Mouse (Mus musculus) small intestine, adult 2 months (tissue): Measurements from ENCODE around the gene Plekhh2. TPM values are rescaled to one million over a fixed set of nuclear protein-coding genes. Genes with fewer than 3 reads are reported as not detected.

ENCODE experiments used
- H3K27ac ChIP-seq: fragments of 200-500 bp; 2 replicates; pipeline ENCODE4 v1.5.1; 2012; ENCODE audit warnings: low read depth, low read length, control low read depth, inconsistent platforms; ENCODE audit not compliant: insufficient read depth
- H3K27me3 ChIP-seq: fragments of 200-500 bp; 2 replicates; pipeline ENCODE4 v1.6.1; 2012; ENCODE audit warnings: mild to moderate bottlenecking, moderate library complexity, low read length, inconsistent platforms; ENCODE audit not compliant: control insufficient read depth, insufficient read depth
- H3K36me3 ChIP-seq: fragments of 200-500 bp; 2 replicates; pipeline ENCODE4 v1.6.1; 2012; ENCODE audit warnings: mild to moderate bottlenecking, low read length, control low read depth, inconsistent platforms; ENCODE audit not compliant: control insufficient read depth, insufficient read depth
- H3K4me1 ChIP-seq: fragments of 200-500 bp; 2 replicates; pipeline ENCODE4 v1.6.1; 2012; ENCODE audit warnings: low read length, inconsistent platforms, mixed read lengths; ENCODE audit not compliant: control insufficient read depth, insufficient read depth, insufficient read length
- H3K4me3 ChIP-seq: fragments of 200-500 bp; 2 replicates; pipeline ENCODE4 v1.5.1; 2012; ENCODE audit warnings: low read depth, mild to moderate bottlenecking, control low read depth, inconsistent platforms, low read length, moderate library complexity
- CTCF ChIP-seq: fragments of 200-500 bp; IDR thresholded peaks from 2 replicates; pipeline ENCODE4 v1.5.1; 2012; ENCODE audit warnings: low read depth, mild to moderate bottlenecking, control low read depth, inconsistent platforms, low read length, moderate library complexity, mixed read lengths; ENCODE audit not compliant: insufficient replicate concordance, insufficient read length; ENCODE audit errors: extremely low read depth
- POLR2A ChIP-seq: fragments of 200-500 bp; IDR thresholded peaks from 2 replicates; pipeline ENCODE4 v1.6.1; 2012; ENCODE audit warnings: low read depth, mild to moderate bottlenecking, control low read depth, inconsistent platforms, low read length, moderate library complexity
- WGBS: fragments of 180-500 bp; shearing (Covaris S2); methylation state at CpG from one replicate; pipeline ENCODE4 v1.1.7; 2018; 5-methylcytosine and 5-hydroxymethylcytosine counted together
- polyA plus RNA-seq: library from polyadenylated mRNA; depleted of rRNA; stranded (reverse); fragments of >200 nt; gene quantifications from 2 replicates; pipeline ENCODE4 v1.2.3, GENCODE M21; 2012

The Plekhh2 gene
- polyA plus RNA-seq, 1 experiment: 1.8 TPM

DNA sequence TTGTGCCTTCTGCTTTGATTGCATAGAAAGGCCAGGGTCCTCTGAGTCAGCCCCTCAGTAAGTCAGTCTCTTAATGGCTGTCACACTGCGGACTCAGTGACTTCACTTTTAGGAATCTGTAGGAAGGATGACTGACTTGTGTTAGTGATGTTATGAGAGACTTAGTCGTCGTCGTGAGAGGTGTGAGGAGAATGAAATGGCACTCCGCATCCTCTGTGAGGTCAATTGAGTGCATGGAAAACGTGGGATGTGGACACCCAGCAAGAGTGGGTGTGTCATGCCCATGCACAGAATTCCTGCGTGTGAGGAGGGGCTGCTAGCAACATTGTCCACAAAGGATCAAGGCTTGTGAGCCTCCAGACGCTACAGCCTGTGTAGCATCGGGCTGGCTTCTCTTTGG lies 116.9 kb downstream of the Plekhh2 start:
- Histone ChIP-seq H3K4me3 (no peak overlapping the region), H3K27ac (no peak overlapping the region), H3K36me3 (no peaks in the 10 kb centered on the region), H3K27me3 (no peaks in the 10 kb centered on the region), H3K4me1 (no peaks in the 10 kb centered on the region)
- TF ChIP-seq POLR2A: no peak
- TF ChIP-seq CTCF: no peak
- WGBS: 87% methylated on average over 9 of the region's 9 CpGs

DNA sequence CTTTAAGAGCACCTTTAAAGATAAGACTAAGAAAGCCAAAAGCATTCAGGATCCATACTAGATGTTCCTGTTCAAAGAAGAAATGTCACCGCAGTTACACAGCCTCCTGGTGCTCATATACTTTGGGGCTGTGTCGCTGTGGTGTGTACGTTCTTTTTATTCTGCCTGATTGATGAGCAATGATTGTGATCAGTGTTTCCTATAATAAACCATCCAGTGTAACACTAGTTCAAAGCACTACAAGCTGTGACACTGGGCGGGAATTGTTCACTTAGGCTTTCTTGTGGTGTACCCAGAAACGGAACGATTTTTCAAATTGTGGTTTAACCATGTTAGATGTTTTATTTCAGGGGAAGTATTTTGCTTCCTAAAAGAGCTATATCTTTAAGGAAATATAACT lies 120.1 kb downstream of the Plekhh2 start:
- no peak for TF ChIP-seq POLR2A
- no peak for TF ChIP-seq CTCF
- no peaks in the 10 kb centered on the region for H3K4me1 ChIP-seq
- WGBS: 87% methylated on average over 6 of the region's 6 CpGs
- H3K27me3 ChIP-seq: no peaks in the 10 kb centered on the region
- H3K27ac ChIP-seq: no peak overlapping the region
- no peaks in the 10 kb centered on the region for H3K36me3 ChIP-seq
- no peak overlapping the region for H3K4me3 ChIP-seq

DNA sequence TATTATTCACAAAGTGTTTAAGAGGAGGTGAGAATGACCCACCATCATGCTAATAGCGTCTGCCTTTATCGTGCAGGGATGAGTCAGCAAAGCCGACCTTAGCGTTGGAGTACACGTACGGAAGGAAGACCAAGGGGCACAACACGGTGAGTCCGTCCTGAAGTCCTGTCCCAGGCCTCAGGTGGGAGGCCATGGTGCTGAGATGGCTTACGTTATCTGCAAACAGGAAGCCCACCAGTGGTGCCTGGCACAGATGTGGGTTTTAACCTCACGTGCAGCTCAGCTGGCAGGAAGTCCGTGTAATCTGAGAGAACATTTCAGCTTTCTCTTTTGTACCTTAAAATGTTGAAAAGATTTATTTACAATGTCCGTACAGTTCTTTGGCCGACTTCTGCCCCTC lies 121.7 kb downstream of the Plekhh2 start:
- H3K36me3 ChIP-seq: no peaks in the 10 kb centered on the region
- 82% methylated on average over 13 of the region's 13 CpGs for WGBS
- H3K4me3 ChIP-seq: no peak overlapping the region
- no peak overlapping the region for H3K27ac ChIP-seq
- TF ChIP-seq POLR2A: no peak
- no peaks in the 10 kb centered on the region for H3K4me1 ChIP-seq
- no peaks in the 10 kb centered on the region for H3K27me3 ChIP-seq

DNA sequence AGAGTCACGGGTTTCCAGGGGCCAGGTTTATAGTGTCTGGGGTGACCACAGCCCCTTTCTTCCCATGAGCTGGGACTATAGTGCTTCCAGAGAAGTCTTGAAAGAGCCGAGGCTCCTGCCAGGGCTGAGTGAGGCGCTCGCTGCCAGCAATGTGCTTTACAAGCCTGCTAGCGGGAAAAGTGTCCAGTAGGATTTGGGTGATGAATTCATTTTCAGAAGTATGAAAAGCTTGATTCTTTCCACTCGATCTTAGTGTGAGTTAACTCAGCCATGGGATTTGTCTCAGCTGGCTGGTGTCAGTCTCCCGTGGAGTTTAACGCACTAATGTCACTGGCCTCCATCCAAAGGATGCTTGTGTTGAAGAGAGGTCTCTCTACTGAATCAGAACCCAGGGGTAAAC lies 124.6 kb downstream of the Plekhh2 start:
- 77% methylated on average over 8 of the region's 8 CpGs for WGBS
- Histone ChIP-seq H3K4me1 (no peaks in the 10 kb centered on the region), H3K27me3 (no peaks in the 10 kb centered on the region), H3K36me3 (no peaks in the 10 kb centered on the region), H3K4me3 (no peak overlapping the region), H3K27ac (no peak overlapping the region)
- TF ChIP-seq CTCF (no peak), POLR2A (no peak)

DNA sequence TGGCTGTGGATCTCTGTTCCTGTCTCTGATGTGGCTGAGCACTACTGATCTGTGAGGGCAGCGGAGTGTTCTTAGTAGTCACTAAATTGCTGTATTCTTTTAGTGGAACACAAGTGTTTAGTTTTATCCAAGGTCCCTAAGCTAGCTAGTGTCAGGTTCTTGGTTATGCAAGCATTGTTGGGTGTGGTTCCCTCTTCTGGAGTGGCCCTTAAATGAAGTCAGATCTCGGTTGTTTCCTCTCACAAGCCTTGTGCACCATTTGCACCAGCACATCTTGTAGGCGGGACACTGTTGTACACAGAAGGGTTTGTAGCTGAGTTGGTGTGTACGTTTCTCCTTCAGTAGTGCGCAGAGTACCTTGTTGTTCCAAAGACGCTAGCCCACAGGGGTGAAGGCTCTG lies 126.3 kb downstream of the Plekhh2 start:
- no peak overlapping the region for H3K4me3 ChIP-seq
- H3K4me1 ChIP-seq: no peaks in the 10 kb centered on the region
- no peaks in the 10 kb centered on the region for H3K27me3 ChIP-seq
- H3K36me3 ChIP-seq: no peaks in the 10 kb centered on the region
- TF ChIP-seq POLR2A: no peak
- no peak for TF ChIP-seq CTCF
- no peak overlapping the region for H3K27ac ChIP-seq
- WGBS: 84% methylated on average over 6 of the region's 6 CpGs

DNA sequence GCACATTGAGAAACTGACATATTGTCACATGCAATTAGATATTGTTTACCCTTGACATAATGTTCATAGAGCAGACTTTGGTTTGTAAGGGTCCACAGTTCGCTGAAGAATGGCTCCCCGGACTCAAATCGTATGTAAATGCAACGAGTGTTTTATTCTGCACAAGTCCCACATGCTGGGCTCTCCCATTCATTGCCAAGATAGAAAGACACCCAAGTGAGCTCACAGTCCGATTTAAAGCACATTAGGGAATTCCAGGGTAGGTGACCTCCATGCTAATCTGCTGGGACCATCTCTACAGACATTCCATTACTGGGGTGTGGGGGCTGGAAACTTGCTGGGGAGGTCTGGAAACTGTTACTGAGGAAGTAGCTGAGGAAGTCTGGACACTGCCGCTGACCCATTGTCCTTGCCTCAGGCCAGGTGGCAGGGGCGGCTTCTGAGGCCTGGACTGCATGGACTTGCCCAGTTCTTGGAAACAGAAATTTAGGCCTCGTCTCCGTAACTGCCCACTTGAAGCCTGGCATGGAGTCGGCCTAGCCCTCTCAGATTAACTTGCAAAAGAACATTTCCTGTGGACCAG lies 128.2 kb downstream of the Plekhh2 start:
- H3K4me1 ChIP-seq: no peaks in the 10 kb centered on the region
- no peaks in the 10 kb centered on the region for H3K36me3 ChIP-seq
- 84% methylated on average over 10 of the region's 10 CpGs for WGBS
- H3K4me3 ChIP-seq: no peak overlapping the region
- no peaks in the 10 kb centered on the region for H3K27me3 ChIP-seq
- TF ChIP-seq POLR2A: no peak
- no peak for TF ChIP-seq CTCF
- no peak overlapping the region for H3K27ac ChIP-seq

DNA sequence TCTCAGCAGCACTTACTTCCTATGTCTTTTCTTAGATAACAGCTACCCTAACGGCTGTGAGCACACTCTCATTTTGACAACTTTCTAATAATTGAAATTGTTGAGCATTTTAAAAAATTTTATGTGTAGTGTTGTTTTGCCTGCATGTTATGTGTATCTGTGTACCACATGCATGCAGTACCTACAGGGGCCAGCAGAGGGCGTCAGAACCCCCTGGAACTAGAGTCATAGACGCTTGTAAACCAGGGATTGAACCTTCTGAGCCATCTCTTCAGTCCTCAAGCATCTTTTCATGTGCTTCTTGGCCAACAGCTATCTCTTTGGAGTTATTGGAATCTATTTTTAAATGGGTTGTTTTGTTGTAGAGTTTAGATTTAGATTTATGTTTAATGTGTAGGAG lies 130.2 kb downstream of the Plekhh2 start:
- Histone ChIP-seq H3K36me3 (no peaks in the 10 kb centered on the region), H3K27ac (no peak overlapping the region), H3K27me3 (no peaks in the 10 kb centered on the region), H3K4me3 (no peak overlapping the region), H3K4me1 (peaks cover 4% of the 10 kb centered on the region; the same call in 1 of the 2 replicates)
- peak; percentile 87; the same call in 1 of the 2 replicates for TF ChIP-seq CTCF
- no peak for TF ChIP-seq POLR2A
- 29% methylated on average over 3 of the region's 3 CpGs for WGBS

DNA sequence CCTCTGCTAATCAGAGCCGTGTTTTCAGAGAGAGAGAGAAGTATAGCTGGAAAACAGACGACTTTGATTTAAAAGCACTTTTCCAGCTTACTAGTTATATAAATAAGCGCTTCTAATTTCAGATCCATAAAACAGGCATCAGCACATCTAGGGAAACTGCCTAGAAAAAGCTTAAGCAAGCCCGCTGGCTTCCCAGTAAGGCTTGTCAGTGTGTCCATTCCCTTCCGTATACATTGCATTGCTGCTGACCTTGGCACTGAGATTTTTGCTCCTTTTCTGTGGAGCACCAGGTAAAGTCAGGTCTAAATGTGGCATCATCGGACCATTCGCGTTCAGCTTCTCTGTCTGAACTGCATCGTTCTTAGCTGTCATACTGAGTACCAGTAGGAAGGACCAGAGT lies 130.6 kb downstream of the Plekhh2 start:
- WGBS: 93% methylated on average over 9 of the region's 9 CpGs
- Histone ChIP-seq H3K27ac (no peak overlapping the region), H3K4me3 (no peak overlapping the region), H3K36me3 (no peaks in the 10 kb centered on the region), H3K27me3 (no peaks in the 10 kb centered on the region), H3K4me1 (peaks cover 4% of the 10 kb centered on the region; the same call in 1 of the 2 replicates)
- TF ChIP-seq POLR2A (no peak), CTCF (no peak)
